Mouse (Mus musculus): ENCODE data around the gene Dcaf5. TPM values are rescaled to one million over a fixed set of nuclear protein-coding genes. Genes with fewer than 3 reads are reported as not detected.

The Dcaf5 gene
- polyA plus RNA-seq, 1 experiment from 2014 or later = 12.8 TPM

- DNase-seq (ENCODE audit: low spot score) = peak; percentile 38
- peak overlapping the region; percentile 46; the same call in 1 of the 2 replicates for H3K27ac ChIP-seq
Measured at GRCm38 (mm10) chr12:80324051-80324784, 112.2 kb downstream of the Dcaf5 start.

GRCm38 (mm10) chr12:80323371-80324050, 112.9 kb downstream of the Dcaf5 start:
- Histone ChIP-seq H3K27me3 (ENCODE audit: low read depth, poor library complexity, severe bottlenecking) (no peaks in the 10 kb centered on the region), H3K4me3 (no peak overlapping the region), H3K27ac (no peak overlapping the region), H3K9me3 (replicated peaks) (no peaks in the 10 kb centered on the region), H3K36me3 (no peaks in the 10 kb centered on the region), H3K4me1 (peaks cover 37% of the 10 kb centered on the region)
- DNase-seq (ENCODE audit: low spot score) = no peak
- WGBS = 49% methylated on average over 8 of the region's 8 CpGs

More at GRCm38 (mm10) chr12:80324051-80324784, 112.2 kb downstream of the Dcaf5 start:
- no peaks in the 10 kb centered on the region for H3K27me3 ChIP-seq (ENCODE audit: low read depth, poor library complexity, severe bottlenecking)
- peaks cover 40% of the 10 kb centered on the region for H3K4me1 ChIP-seq
- WGBS = 47% methylated on average over 9 of the region's 9 CpGs
- H3K4me3 ChIP-seq = no peak overlapping the region
- no peaks in the 10 kb centered on the region for H3K9me3 ChIP-seq (replicated peaks)
- no peaks in the 10 kb centered on the region for H3K36me3 ChIP-seq

- WGBS = 76% methylated on average over 6 of the region's 6 CpGs
- no peaks in the 10 kb centered on the region for H3K27me3 ChIP-seq (ENCODE audit: low read depth, poor library complexity, severe bottlenecking)
Measured at GRCm38 (mm10) chr12:80322494-80322893, 113.9 kb downstream of the Dcaf5 start.

GRCm38 (mm10) chr12:80319062-80319461, 117.3 kb downstream of the Dcaf5 start:
- Histone ChIP-seq H3K4me1 (peaks cover 9% of the 10 kb centered on the region), H3K9me3 (replicated peaks) (no peaks in the 10 kb centered on the region), H3K4me3 (no peak overlapping the region), H3K27me3 (ENCODE audit: low read depth, poor library complexity, severe bottlenecking) (no peaks in the 10 kb centered on the region), H3K27ac (no peak overlapping the region), H3K36me3 (no peaks in the 10 kb centered on the region)
- no peak for DNase-seq (ENCODE audit: low spot score)
- 95% methylated on average over 2 of the region's 2 CpGs for WGBS

More at GRCm38 (mm10) chr12:80322494-80322893, 113.9 kb downstream of the Dcaf5 start:
- no peak for DNase-seq (ENCODE audit: low spot score)
- Histone ChIP-seq H3K4me3 (no peak overlapping the region), H3K27ac (no peak overlapping the region), H3K36me3 (no peaks in the 10 kb centered on the region), H3K4me1 (peaks cover 33% of the 10 kb centered on the region), H3K9me3 (replicated peaks) (no peaks in the 10 kb centered on the region)

GRCm38 (mm10) chr12:80315321-80315720, 121.1 kb downstream of the Dcaf5 start:
- no peaks in the 10 kb centered on the region for H3K36me3 ChIP-seq
- H3K27me3 ChIP-seq (ENCODE audit: low read depth, poor library complexity, severe bottlenecking) = no peaks in the 10 kb centered on the region
- H3K4me3 ChIP-seq = no peak overlapping the region
- H3K9me3 ChIP-seq (replicated peaks) = no peaks in the 10 kb centered on the region
- peaks cover 2% of the 10 kb centered on the region; the same call in 1 of the 2 replicates for H3K4me1 ChIP-seq
- no peak for DNase-seq (ENCODE audit: low spot score)
- no peak overlapping the region for H3K27ac ChIP-seq
- 97% methylated on average over 2 of the region's 2 CpGs for WGBS

GRCm38 (mm10) chr12:80311959-80312669, 124.3 kb downstream of the Dcaf5 start:
- H3K4me3 ChIP-seq = no peak overlapping the region
- no peaks in the 10 kb centered on the region for H3K36me3 ChIP-seq
- H3K27me3 ChIP-seq (ENCODE audit: low read depth, poor library complexity, severe bottlenecking) = no peaks in the 10 kb centered on the region
- H3K27ac ChIP-seq = no peak overlapping the region
- WGBS = 76% methylated on average over 3 of the region's 3 CpGs
- no peak for DNase-seq (ENCODE audit: low spot score)
- no peaks in the 10 kb centered on the region for H3K9me3 ChIP-seq (replicated peaks)
- no peaks in the 10 kb centered on the region for H3K4me1 ChIP-seq

- Histone ChIP-seq H3K27me3 (ENCODE audit: low read depth, poor library complexity, severe bottlenecking) (no peaks in the 10 kb centered on the region), H3K27ac (no peak overlapping the region), H3K4me1 (no peaks in the 10 kb centered on the region), H3K36me3 (no peaks in the 10 kb centered on the region), H3K9me3 (replicated peaks) (no peaks in the 10 kb centered on the region), H3K4me3 (no peak overlapping the region)
- DNase-seq (ENCODE audit: low spot score) = no peak
- 80% methylated on average over 3 of the region's 3 CpGs for WGBS
Measured at GRCm38 (mm10) chr12:80307556-80307955, 128.8 kb downstream of the Dcaf5 start.

- Histone ChIP-seq H3K27ac (no peak overlapping the region), H3K27me3 (ENCODE audit: low read depth, poor library complexity, severe bottlenecking) (no peaks in the 10 kb centered on the region), H3K4me1 (0 out of 2 replicates have a peak, but pooled peaks cover under 1% of the 10 kb centered on the region), H3K4me3 (no peak overlapping the region), H3K36me3 (no peaks in the 10 kb centered on the region), H3K9me3 (replicated peaks) (no peaks in the 10 kb centered on the region)
- WGBS = 98% methylated on average over 3 of the region's 3 CpGs
- DNase-seq (ENCODE audit: low spot score) = no peak
Measured at GRCm38 (mm10) chr12:80304518-80304917, 131.9 kb downstream of the Dcaf5 start.

GRCm38 (mm10) chr12:80300833-80301456, 135.5 kb downstream of the Dcaf5 start:
- Histone ChIP-seq H3K36me3 (no peaks in the 10 kb centered on the region), H3K9me3 (replicated peaks) (no peaks in the 10 kb centered on the region), H3K4me1 (peaks cover 10% of the 10 kb centered on the region), H3K27ac (no peak overlapping the region), H3K27me3 (ENCODE audit: low read depth, poor library complexity, severe bottlenecking) (no peaks in the 10 kb centered on the region), H3K4me3 (no peak overlapping the region)
- DNase-seq (ENCODE audit: low spot score) = no peak
- 81% methylated on average over 9 of the region's 9 CpGs for WGBS

GRCm38 (mm10) chr12:80298714-80299113, 137.7 kb downstream of the Dcaf5 start:
- 71% methylated on average over 6 of the region's 6 CpGs for WGBS
- no peak for DNase-seq (ENCODE audit: low spot score)
- no peak overlapping the region for H3K27ac ChIP-seq

GRCm38 (mm10) chr12:80291895-80292435, 144.4 kb downstream of the Dcaf5 start:
- H3K36me3 ChIP-seq = no peaks in the 10 kb centered on the region
- 57% methylated on average over 3 of the region's 3 CpGs for WGBS
- no peaks in the 10 kb centered on the region for H3K27me3 ChIP-seq (ENCODE audit: low read depth, poor library complexity, severe bottlenecking)
- no peak for DNase-seq (ENCODE audit: low spot score)
- H3K4me1 ChIP-seq = peaks cover 19% of the 10 kb centered on the region
- H3K27ac ChIP-seq = peak overlapping the region; percentile 38
- no peaks in the 10 kb centered on the region for H3K9me3 ChIP-seq (replicated peaks)
- H3K4me3 ChIP-seq = no peak overlapping the region

More at GRCm38 (mm10) chr12:80298714-80299113, 137.7 kb downstream of the Dcaf5 start:
- Histone ChIP-seq H3K27me3 (ENCODE audit: low read depth, poor library complexity, severe bottlenecking) (no peaks in the 10 kb centered on the region), H3K36me3 (no peaks in the 10 kb centered on the region), H3K4me3 (no peak overlapping the region), H3K4me1 (peaks cover 14% of the 10 kb centered on the region), H3K9me3 (replicated peaks) (no peaks in the 10 kb centered on the region)

GRCm38 (mm10) chr12:80290964-80291363, 145.4 kb downstream of the Dcaf5 start:
- no peak overlapping the region for H3K4me3 ChIP-seq
- H3K9me3 ChIP-seq (replicated peaks) = no peaks in the 10 kb centered on the region
- no peaks in the 10 kb centered on the region for H3K36me3 ChIP-seq
- peaks cover 19% of the 10 kb centered on the region for H3K4me1 ChIP-seq
- no peaks in the 10 kb centered on the region for H3K27me3 ChIP-seq (ENCODE audit: low read depth, poor library complexity, severe bottlenecking)
- H3K27ac ChIP-seq = no peak overlapping the region
- 97% methylated on average over 8 of the region's 8 CpGs for WGBS
- DNase-seq (ENCODE audit: low spot score) = no peak
